Mouse (Mus musculus): ENCODE data around the gene Golm1.

DNA sequence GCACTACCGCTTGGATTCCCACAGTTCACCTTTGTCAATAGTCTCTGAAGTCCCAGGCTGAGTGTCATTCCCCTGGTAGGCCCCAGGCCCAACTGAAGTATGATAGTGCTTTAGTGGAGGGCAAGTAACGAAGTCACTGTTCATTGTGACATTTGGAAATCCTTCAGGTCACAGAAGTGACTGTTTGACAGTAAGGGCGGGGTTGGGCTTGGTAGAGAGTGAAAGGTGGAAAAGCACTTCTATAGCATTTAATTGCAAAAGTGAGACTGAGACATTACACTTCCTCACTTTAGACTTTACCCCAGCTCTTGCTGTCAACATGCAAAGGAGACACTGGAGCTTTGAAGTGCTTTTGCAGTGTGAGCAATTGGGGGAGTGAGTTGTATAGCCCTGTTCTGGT lies 18.4 kb upstream of the Golm1 start, which contains the start of gene 4921517D22Rik:
- no peak for TF ChIP-seq ZC3H11A (IDR thresholded peaks at IDR 0.05; ENCODE audit: borderline replicate concordance, low read depth, low read length)
- TF ChIP-seq HCFC1 (IDR thresholded peaks at IDR 0.05; ENCODE audit: borderline replicate concordance, insufficient read depth, low read length), result no peak
- TF ChIP-seq ZNF384 (IDR thresholded peaks at IDR 0.05; ENCODE audit: low read depth, low read length), result no peak

All from ES-E14 (cell line).